Mouse (Mus musculus): ENCODE data around the gene Gm12794. TPM values are rescaled to one million over a fixed set of nuclear protein-coding genes. Genes with fewer than 3 reads are reported as not detected.

Gm12794 gene
- not detected in 2 replicates for polyA plus RNA-seq (2015; fragmentation: Nextera tagmentation; extraction: Ambion mirVana)

GRCm38 (mm10) chr4:101940107-101940506, at the start of gene Gm12794:
Gm12794 (plus strand) TSS chr4:101940407.

GRCm38 (mm10) chr4:101893656-101894420, 46.4 kb upstream of the Gm12794 start, which contains the start of gene C130073F10Rik:
C130073F10Rik (minus strand) TSS chr4:101893789.

GRCm38 (mm10) chr4:101908821-101909220, 31.4 kb upstream of the Gm12794 start, which contains the start of gene Gm12800:
Gm12800 (plus strand) TSS chr4:101909121.

GRCm38 (mm10) chr4:101980949-101981348, 40.7 kb downstream of the Gm12794 start, which contains the start of gene Gm12790:
Gm12790 (minus strand) TSS chr4:101981049.

GRCm38 (mm10) chr4:101986326-101986725, 46.1 kb downstream of the Gm12794 start, which contains the start of gene Gm12789:
Gm12789 (plus strand) TSS chr4:101986626.

Other genes starting within 250 kb of the Gm12794 start
- 3.8 and 4.7 TPM in 2 replicates for gene Lepr, start 223.0 kb upstream of the Gm12794 start, polyA plus RNA-seq (2015; fragmentation: Nextera tagmentation; extraction: Ambion mirVana)
- gene B020004J07Rik, start 96.4 kb upstream of the Gm12794 start, polyA plus RNA-seq (2015; fragmentation: Nextera tagmentation; extraction: Ambion mirVana) = not detected in 2 replicates
- not detected in 2 replicates for gene C130073F10Rik, start 46.6 kb upstream of the Gm12794 start, polyA plus RNA-seq (2015; fragmentation: Nextera tagmentation; extraction: Ambion mirVana)
- not detected in 2 replicates for gene Gm12800, start 31.3 kb upstream of the Gm12794 start, polyA plus RNA-seq (2015; fragmentation: Nextera tagmentation; extraction: Ambion mirVana)
- not detected in 2 replicates for gene Gm12790, start 40.6 kb downstream of the Gm12794 start, polyA plus RNA-seq (2015; fragmentation: Nextera tagmentation; extraction: Ambion mirVana)
- gene Gm12789, start 46.2 kb downstream of the Gm12794 start, polyA plus RNA-seq (2015; fragmentation: Nextera tagmentation; extraction: Ambion mirVana) = not detected in 2 replicates
- 7.8 and 12.9 TPM in 2 replicates for gene Pde4b, start 147.1 kb downstream of the Gm12794 start, polyA plus RNA-seq (2015; fragmentation: Nextera tagmentation; extraction: Ambion mirVana)

All from adrenal gland, postnatal 0 days (tissue).